Mouse (Mus musculus): ENCODE measurements around the gene Ptprd.

Gene Ptprd

DNA sequence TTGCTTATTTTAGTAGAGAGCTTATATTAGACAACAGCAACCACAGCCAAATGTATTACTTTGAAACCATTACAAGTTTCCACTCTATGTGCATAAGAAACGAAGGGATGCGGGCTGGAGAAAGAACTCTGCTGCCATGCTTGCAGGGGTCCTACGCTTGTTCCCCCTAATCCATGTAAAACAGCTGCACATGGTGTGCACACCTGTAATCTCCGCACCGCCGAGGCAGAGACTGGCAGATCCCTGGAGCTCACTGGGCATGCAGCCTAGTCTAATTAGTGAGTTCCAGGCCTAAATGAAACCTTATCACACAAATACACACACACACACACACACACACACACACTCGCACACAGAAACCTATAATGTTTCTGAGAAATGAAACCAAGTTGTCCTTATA is 1365.5 kb downstream of the Ptprd start:
- DNase-seq, result no peak

DNA sequence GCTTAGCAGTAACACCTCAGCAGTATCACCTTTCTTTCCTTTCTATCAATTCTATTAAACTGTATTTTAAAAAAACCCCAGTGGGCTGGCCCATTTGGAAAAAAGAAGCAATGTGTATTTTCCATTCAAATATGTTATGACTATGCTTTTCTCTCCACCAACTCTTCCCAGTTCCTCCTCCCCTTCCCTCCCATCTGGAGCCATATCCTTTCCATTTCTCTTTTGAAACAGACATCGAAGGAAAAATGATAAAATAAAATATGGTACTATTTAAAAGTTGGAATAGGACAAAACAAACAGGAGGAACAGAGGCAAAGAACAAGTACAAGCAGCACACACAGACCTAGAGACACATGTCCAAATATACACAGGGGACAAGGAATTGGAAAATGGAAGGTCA is 1372.7 kb downstream of the Ptprd start:
- DNase-seq, result no peak

DNA sequence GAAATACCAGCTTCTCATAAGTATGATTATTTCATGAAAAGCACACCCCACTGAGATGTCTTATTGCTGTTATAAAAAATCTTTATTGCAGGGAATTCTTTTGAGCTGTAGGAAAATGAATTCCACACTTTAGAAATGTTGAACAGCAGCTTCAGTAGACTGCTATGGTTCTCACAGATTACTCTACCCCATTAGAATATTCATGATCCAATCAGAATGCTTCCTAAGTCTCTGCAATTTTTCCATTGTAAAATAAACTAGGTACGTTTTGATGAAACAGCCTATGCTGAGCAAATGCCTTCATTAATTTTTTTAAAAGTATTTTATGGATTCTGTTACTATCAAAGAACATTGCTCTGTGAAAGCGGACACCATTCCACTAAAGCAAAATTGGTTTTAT is 1399.6 kb downstream of the Ptprd start:
- DNase-seq, result no peak

DNA sequence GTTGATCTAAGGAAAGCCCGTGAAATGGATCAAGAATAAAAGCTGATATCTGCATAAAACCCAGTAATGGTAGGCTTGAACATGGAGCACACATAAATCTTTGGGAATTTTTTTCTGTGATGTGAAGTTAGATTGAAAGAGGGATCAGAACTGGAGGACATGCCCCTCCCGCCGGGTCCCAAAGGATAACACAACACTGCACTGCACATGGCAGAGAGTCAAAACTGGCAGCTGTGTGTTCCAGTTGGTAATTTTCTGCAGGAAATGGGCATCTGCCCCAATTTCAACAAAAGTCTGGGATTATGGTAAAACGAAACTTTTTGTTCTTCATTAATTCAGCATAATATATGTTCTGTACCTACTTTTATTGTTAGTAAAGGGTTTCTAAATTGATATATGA is 1409.1 kb downstream of the Ptprd start:
- no peak for DNase-seq

DNA sequence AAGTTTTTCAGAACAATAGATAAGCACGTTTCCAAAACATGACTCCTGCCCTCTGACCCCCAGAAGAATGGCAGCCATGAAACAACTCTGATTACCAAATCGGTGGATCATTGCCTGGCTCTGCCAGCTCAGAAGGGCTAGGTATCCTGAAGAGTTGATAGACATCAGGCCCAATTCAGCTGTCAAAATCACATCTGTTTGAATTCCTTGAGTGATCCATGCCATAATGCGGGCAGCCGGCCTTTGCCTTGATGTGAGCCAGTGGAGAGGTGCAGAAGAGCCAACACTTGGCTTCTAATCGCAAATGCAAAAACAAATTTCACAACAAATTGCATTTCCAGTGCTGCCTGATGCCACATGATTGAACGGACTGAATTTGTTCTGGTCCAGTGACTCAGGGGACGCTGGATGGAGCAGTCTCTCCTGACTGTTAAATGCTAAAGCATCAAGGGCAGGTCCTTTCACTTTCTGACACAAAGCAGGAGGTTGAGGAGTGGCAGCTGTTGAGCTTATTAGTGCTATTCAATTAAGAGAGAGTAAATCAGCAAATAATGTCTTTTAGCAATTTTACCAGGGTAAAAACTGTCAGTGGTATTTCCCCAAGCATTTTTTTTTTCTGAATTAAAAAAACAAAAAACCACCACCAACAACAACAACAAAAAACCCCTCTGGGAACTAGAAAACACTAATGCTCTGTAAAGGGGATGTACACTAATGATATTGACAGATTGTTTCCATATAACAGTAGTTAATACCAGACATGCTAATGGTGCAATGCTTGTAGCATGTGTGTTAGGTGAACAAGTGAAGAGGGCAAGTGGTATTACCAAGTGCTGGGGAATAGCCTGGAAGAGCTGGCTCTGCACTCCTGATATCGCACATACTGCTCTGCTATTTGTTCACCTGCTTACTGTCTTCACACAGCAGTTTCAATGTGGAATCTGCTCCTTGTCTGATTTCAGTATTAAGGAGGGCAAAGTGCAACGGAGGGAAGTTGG is 1413.5 kb downstream of the Ptprd start:
- no peak for DNase-seq

DNA sequence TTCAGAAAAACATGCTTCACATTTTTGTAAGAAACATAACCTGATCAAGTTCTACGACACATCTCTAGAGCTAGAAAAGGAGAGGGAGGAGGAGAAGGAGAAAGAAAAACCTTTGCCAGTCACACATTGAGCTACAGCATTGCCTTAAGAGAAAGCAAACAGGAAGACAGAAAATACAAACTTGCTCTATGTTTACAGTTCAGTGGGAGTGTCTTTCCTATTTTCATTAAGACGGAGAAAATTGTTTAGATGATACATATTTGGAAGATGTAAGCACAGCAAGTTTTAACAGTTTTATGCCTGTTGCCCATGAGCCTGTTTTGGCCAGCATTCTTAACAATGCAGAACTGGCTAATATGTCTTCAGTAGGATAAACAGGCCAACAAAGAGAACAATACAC is 1426.4 kb downstream of the Ptprd start:
- DNase-seq, result no peak

DNA sequence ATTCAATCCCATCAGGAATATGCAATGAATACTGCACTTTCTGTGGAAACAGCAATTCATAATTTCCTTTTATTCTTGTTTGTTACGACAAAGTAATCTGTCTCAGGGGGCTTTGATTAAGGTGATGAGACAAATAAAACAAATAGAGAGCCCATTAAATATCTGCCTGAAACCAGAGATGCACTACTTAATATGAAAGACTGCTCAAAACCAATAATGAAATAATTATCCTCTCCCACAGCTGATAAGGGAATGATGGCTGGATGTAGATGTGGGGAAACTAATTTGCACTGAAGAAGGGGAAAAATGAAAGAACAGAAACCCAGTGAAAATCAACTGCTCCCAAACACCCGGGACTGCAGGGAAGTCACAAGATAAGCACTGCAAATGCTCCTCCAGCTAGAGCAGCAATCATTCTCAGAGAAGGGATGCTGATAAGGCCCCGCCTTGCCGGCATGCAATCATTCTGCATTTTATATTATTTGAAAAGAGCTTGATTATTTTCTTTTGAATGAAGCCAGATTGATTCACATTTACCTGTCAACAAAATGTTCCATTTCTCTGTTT is 1432.1 kb downstream of the Ptprd start:
- DNase-seq, result no peak

DNA sequence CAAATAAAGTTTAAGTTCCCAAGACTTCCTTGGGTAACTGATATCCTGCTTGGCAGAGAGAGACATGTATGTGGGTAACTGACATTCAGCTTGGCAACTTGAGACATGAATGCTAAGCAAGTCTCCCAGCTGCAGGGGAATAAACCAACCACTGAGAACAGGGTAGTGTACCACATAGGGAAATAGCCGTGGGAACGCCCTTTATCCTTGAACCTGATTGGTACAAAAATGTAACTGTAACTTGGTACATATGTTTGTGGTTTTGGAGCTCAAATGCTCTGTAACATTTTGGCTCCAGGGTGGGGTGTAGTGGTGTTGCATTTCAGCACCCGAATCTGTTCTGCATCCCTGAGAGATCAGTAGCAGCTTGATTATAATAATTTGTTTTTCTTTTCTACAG is 1444.8 kb downstream of the Ptprd start:
- DNase-seq, result no peak

DNA sequence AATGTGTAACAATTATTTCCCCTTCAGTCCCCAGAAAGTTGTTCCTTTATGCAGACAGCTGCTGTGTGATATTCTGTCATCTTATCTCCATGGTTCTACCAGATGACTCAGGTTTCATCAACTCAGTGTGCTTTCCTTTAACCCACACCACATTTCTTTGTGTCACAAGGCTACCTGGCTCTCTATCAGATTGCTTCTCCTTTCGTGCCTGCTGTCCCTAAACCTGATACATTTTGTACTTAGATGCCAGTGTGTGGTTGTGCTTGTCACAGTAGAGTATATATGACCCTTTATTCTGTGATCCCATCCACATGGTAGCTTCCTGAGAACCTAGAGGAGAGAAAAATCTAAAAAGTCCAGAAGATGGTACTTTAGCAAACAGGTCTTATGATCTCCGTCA is 1445.3 kb downstream of the Ptprd start:
- DNase-seq, result no peak

DNA sequence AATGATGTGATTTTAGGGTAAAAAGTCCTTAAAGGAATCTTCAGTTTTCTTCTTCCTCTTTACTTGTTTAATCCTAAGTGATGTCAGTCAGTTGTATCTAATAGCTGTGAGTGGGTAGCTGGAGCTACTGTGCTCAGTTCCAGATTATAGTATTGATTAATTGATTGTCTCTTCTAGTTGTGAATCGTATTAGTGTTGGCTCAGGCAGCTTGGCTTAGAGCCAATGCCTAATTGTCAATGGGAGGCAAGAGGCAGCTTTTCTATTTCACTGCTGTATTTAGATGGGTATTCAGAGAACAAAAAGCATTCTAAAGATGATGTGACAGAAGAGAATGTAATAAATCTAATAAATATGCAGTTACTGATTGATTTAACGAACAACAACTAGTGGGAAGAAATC is 1461.1 kb downstream of the Ptprd start:
- DNase-seq, result no peak

DNA sequence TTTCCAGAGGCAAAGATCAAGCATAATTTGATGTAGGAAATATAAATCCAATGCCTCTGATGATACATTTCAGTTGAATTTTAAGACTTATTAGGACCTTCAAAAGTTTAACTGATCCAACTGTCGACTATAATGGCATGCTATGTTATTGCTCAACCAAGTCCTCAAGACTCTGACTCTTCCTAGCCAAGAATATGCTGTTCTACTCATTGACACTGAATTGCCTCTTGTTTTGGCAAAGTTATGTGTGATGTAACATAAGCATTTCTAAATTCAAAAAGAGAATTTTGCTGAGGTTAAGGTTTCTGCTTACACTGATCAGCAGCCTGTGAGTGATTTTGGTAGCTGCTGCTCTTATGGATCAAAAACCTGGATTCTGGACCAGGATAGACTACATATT is 1475.9 kb downstream of the Ptprd start:
- DNase-seq, result no peak

DNA sequence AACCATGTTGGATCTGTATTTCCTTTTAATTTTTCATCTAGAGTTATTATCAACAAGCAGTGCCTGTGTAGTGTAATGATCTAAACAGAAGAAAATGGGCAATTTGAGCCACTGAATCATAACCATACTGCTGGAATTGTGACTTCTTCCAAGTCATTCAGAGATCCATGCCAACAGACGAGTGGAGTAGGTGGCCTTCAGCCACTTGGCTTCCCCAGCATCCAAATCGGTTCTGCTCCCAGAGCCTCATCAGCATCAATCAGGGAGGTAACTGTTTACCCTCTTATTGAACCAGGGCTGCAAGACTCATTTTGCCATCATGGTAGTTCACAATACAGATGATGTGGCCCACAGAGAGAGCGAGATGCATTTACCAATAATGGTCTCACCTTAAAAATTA is 1536.0 kb downstream of the Ptprd start:
- no peak for DNase-seq

DNA sequence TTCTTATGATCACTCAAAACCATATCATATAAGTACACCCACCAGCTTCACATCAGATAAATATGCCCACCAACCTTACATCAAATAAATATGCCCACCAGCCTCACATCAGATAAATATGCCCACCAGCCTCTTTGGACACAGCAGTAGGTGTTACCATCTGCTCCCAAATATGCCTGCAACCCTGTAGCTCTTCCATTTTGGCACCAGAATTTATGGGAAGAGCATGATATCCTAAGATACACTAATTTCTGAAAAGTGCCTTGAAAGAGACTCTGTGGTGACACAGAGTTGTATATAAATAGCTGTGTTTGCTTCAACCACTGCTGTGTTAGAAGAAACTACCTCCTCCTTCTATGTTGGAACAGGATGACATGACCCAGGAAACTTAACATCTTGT is 1538.5 kb downstream of the Ptprd start:
- no peak for DNase-seq

DNA sequence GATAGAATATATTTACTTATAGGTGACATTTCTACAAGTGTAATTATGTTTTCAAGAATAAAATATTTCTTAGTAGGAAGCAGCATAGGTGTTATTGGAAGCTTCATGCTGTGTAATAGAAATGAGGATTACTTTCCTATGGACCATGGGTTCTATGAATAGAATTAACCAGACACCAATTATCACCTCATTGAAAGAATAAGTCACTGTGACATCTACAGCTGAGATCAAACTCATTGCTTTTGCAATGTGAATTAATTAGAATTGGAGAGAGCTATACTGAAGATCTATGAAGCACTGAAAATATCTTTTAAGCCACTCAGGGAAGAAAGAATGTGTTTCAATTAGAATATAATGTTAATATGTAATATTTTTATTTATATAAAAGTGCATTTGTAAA is 1539.1 kb downstream of the Ptprd start:
- no peak for DNase-seq

DNA sequence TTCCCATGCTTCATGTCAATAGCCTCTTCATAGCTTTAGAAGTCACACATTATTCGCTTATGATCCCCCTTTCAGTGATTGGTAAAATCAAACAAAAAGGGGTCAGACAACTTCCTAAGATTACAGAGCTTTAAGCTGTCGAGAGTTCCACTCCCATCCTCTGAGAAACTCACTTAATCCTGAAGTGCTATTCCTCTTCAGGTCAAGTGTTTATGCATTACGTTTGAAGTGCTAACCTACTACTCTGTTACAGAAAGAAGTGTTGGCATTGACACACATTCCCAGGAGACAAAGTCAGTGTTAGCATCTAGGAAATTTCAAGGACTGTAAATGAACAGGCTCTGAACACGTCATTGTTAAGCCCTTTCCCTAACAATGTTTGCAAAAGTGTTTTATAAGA is 1550.0 kb downstream of the Ptprd start:
- DNase-seq, result no peak

DNA sequence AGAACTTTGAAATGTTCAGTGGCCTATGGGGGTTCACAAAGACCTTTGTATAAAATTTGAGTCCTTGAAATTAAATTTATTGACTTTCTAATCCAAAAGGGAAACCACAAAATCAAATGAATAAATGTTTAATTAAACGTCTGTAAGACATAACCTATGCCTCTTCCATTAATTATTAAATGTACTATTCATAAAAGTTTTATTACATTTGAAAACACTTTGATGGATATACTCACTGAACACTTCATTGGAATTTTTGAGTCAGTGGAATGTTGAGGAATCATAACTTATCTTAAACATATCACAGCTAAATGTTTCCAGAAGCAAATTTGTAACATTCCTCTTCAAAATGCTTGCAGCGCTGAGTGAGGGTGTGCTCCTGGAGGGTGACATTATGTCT is 1551.6 kb downstream of the Ptprd start:
- DNase-seq, result no peak

DNA sequence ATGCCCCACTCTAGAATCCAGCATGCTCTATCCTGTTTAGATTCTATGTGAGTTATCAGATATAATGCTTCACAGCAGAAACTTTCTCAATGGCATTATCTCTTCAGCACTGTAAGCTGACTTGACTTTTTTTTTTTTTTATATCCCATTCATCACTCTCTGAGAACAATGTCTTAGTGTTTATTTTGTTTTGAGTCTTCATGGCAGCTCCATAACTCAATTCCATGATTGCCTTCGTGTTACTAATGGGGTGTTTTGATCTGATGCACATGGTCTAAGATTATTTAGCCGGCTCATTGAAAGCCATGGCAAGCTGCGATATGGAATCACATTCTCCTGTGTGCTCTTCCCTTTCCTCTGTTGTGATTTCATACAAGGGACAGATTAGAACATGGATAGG is 1555.0 kb downstream of the Ptprd start:
- no peak for DNase-seq

DNA sequence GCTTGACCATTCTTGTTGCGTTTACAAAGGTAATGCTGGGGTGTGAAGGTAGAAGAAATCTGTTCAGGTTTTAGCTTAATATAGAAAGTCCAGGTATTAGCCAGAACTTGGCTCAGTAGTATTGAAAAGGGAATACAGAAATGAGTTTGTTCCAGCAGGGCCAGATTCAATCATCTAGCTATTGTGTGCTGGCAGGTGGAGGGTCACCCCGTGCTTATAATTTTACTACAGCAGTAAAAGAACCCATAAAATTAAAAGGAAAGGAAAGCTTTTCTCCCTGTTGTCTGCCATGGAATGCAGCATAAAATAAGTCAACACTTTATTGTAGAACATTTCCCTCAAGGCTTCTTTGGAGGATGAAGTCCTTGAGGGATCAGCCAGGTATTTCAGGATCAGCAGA is 1558.8 kb downstream of the Ptprd start:
- no peak for DNase-seq

DNA sequence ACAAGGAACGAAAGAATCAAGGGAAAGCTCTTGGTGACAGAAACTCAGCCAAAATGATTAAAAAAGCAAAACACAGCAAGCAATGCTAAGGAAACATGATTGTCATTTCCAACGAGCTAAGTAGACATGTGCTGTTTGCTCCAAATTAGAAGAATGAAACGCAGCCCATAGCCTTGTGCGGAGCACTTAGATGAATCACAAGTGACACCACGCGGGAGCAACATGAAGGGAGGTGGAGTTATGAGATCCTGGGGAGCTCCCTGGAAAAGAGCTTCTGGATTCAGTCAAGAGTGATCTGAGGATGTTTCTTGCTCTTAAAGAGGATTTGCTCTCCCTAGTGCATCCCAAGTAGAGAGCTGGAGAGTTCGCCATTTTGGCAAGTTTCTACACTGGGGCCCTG is 1590.0 kb downstream of the Ptprd start:
- no peak for DNase-seq

DNA sequence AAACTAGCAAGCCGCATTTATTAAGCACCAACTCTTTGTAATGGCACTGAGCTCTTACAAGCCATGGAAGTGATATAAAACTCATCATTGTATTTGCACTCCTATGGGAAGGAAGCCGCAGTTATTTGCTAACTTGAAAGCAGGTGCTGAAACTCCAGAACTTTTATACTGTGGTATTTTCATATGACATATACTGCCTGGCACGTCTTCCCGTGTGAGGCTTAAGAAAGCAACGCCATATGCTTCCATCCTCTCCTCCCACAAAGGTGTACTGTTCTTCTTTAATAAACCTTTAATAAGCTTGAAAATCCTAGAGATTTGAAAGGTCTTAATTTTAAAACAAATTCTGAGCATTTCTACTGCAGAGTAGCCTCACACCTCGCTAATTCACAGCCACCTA is 1595.1 kb downstream of the Ptprd start:
- DNase-seq, result no peak

DNA sequence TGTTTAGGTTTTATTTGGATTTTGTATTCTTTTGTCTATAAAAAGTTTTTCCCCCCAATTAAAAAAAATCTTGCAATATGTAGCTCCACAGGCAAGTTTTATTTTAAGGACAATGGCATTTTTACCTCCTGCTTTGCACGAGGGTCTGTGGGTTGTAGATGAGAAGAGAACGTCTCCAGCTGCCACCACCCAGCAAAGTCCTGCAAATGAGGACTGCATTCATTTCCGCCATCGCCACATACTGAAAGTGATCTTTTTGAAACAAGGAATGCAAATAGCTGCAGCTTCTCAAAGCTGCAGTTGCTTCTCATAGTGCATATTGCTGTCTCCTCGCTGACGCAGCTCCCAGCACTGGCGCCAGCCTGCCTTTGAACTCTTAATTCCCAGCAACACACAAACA is 1603.5 kb downstream of the Ptprd start:
- no peak for DNase-seq

DNA sequence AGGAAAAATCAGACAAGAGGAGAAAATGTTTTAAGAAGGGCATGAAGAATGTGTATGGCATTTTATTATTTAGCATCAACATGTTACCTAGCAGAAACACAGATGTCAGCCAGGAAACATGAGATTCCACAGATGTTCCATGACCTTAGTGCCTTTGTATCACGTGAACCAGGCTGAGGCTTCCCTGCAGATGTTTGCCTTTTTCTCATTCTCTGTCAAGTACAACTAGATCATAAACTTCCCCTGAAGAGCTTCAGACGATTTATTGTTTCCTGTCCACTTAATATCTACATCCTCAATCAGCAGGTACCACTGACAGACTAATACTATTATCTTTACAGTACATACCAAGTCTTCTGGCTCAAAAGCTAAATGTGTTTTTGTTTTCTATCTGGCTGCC is 1605.0 kb downstream of the Ptprd start:
- DNase-seq, result no peak

DNA sequence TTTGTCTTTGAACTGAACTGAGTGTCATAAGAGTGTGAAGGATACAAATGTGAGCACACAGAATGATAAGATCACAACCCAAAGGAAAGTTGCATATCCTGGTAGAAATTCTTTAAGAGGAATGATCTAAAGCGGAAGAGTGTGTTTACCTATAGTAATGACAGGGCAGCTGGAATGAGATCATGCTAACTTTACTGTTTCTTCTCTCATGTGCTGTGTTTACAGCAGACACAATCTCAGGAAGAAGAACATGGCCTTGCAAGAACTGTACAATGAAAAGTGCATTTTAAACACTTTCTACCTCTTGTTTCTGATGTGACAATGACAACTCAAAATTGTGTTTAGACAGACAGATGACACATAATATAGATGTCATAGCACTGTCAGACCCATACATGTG is 1621.0 kb downstream of the Ptprd start:
- no peak for DNase-seq

DNA sequence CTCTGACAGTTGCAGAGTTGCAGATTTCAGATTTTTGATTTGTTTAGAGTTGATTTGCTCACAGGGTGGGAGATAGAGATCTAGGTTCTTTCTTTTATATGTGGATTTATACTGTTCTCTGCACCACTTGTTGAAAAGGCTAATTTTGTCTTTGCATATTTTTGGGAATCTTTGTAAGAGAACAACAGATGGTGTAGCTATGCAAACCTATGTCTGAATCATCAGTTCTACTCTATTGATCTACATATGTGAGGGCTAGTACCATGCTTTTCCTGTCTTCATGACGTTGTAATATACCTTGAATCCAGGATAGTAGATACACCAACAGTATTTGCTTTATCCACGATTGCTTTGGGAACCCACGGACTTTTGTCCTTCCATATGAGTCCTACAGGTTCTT is 1628.7 kb downstream of the Ptprd start:
- no peak for DNase-seq

DNA sequence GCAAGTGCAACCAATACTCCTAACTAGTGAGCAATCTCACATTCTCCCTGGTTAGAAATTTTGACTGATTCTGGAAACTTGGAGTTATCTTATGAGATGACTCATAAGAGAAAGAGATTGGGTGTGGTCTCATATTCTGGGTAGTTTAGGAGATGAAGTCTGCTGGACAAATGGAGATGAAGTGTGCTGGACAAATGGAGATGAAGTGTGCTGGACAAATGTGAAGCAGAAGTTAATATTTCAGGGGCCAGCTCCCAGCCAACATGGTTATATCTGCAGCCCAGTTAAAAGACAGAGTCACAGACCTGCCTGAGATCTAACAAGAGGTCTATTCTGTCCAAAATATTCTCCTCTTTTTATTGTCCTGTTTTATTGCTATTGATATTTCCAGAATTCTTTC is 1645.8 kb downstream of the Ptprd start:
- DNase-seq, result peak; percentile 2
